Mouse (Mus musculus) megakaryocyte, embryonic 14.5 days (primary cell): ENCODE results near the gene Hk1. TPM values are rescaled to one million over a fixed set of nuclear protein-coding genes. Genes with fewer than 3 reads are reported as not detected.

Source experiments
- H3K27me3 ChIP-seq: replicated peaks from 2 replicates; pipeline ENCODE3; 2012; ENCODE audit warnings: inconsistent platforms
- H3K36me3 ChIP-seq: replicated peaks from 2 replicates; pipeline ENCODE3; 2012; ENCODE audit warnings: low read length, inconsistent platforms, mixed read lengths
- H3K4me1 ChIP-seq: 2 replicates; pipeline ENCODE4 v1.6.1; 2012; ENCODE audit warnings: inconsistent platforms
- H3K4me3 ChIP-seq: replicated peaks from 2 replicates; pipeline ENCODE3; 2012; ENCODE audit warnings: moderate library complexity, mild to moderate bottlenecking, inconsistent platforms
- H3K9me3 ChIP-seq: 2 replicates; pipeline ENCODE4 v1.6.1; 2012; ENCODE audit warnings: inconsistent platforms
- FLI1 ChIP-seq: IDR thresholded peaks from 2 replicates; pipeline ENCODE4 v1.6.1; 2012; ENCODE audit warnings: low read length, inconsistent platforms, mixed read lengths
- GATA1 ChIP-seq: IDR thresholded peaks from 3 replicates; pipeline ENCODE4 v1.6.1; 2012; ENCODE audit warnings: mixed read lengths, low read length, inconsistent platforms, borderline replicate concordance
- polyA plus RNA-seq: library from polyadenylated mRNA; stranded (reverse); fragments of >175 nt; gene quantifications from 2 replicates; pipeline ENCODE4 v1.2.3, GENCODE M21; 2012; ENCODE audit warnings: low replicate concordance; ENCODE audit not compliant: insufficient read depth

The Hk1 gene
- polyA plus RNA-seq, 1 experiment = 509 TPM

DNA sequence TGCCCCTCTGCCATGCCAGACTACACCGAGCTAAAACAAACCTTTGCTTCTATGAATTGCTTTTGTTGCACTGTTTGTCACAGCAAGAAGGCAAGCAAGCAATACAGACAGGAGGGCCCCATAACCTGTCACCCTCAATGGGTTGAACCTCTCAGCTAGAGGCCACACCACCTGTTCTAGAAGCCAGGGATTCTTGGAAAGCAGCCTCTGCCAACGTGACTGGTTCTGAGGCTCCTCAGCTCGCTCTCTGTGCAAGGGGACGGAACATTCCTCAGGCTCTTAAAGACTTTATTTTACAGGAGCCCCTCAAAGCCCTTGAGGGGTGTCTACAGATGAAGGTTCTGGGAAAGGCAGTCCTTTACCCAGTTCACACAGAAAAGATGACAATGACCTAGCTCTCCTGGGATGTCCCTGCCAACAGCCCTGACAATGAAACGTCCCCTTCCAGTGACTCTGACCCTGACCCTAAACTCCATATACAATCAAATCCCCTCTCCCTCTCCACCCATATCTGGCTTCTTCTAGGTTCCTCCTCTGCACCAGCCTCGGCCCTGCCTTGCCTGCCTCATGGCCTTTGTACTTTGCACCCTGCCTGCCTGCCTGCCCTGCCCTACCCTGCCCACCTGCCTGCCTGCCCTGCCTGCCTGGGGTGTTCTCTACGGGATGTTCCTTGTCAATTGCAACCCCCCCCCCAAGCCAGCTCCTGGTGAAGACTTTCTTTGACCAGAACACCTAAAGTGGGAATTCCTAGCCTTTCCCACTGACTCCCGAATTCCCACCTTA, 158.8 kb downstream of the Hk1 start:
- H3K4me3 ChIP-seq = no peak overlapping the region
- H3K4me1 ChIP-seq = peaks cover 13% of the 10 kb centered on the region
- H3K36me3 ChIP-seq = no peaks in the 10 kb centered on the region
- H3K9me3 ChIP-seq = no peaks in the 10 kb centered on the region
- H3K27me3 ChIP-seq = peaks cover 49% of the 10 kb centered on the region
- TF ChIP-seq FLI1 (no peak), GATA1 (no peak)

Other genes starting within 250 kb of the Hk1 start
- not detected in 2 replicates for gene Neurog3, start 246.8 kb downstream of the Hk1 start, polyA plus RNA-seq
- 0.30 TPM in 1 of 2 replicates, not detected in the other for gene Fam241b, start 236.0 kb downstream of the Hk1 start, polyA plus RNA-seq
- gene Tspan15, start 148.7 kb downstream of the Hk1 start, polyA plus RNA-seq = not detected in 2 replicates
- gene Tacr2, start 127.5 kb downstream of the Hk1 start, polyA plus RNA-seq = not detected in 2 replicates
- gene Hkdc1, start 42.6 kb upstream of the Hk1 start, polyA plus RNA-seq = not detected in 2 replicates
- not detected in 2 replicates for gene 4930507D05Rik, start 69.6 kb upstream of the Hk1 start, polyA plus RNA-seq
- 10.9 TPM in 2 replicates for gene Supv3l1, start 69.8 kb upstream of the Hk1 start, polyA plus RNA-seq
- 1.1 and 8.9 TPM in 2 replicates for gene Vps26a, start 106.9 kb upstream of the Hk1 start, polyA plus RNA-seq
- 95.0 and 696 TPM in 2 replicates for gene Srgn, start 147.5 kb upstream of the Hk1 start, polyA plus RNA-seq
- 2.5 and 5.1 TPM in 2 replicates for gene Kif1bp, start 198.5 kb upstream of the Hk1 start, polyA plus RNA-seq
- 5.4 and 39.8 TPM in 2 replicates for gene Ddx21, start 222.4 kb upstream of the Hk1 start, polyA plus RNA-seq